Mouse (Mus musculus) C2C12 (cell line): ENCODE results near the gene Gm43518. TPM values are rescaled to one million over a fixed set of nuclear protein-coding genes. Genes with fewer than 3 reads are reported as not detected.

ENCODE experiments used
- H3K27me3 ChIP-seq: one replicate; pipeline ENCODE4 v1.6.1; 2011; ENCODE audit not compliant: control insufficient read depth, insufficient read depth, insufficient read length
- H3K36me3 ChIP-seq: one replicate; pipeline ENCODE4 v1.6.1; 2011; ENCODE audit not compliant: control insufficient read depth, insufficient read depth
- H3K4me3 ChIP-seq: one replicate; pipeline ENCODE4 v1.5.1; 2011; ENCODE audit warnings: mild to moderate bottlenecking, control low read depth; ENCODE audit not compliant: poor library complexity, insufficient read depth, severe bottlenecking
- H3K79me2 ChIP-seq: one replicate; pipeline ENCODE4 v1.6.1; 2011; ENCODE audit not compliant: control insufficient read depth, insufficient read depth
- H3K79me3 ChIP-seq: one replicate; pipeline ENCODE4 v1.6.1; 2011; ENCODE audit warnings: low read depth, control low read depth
- H3ac ChIP-seq: one replicate; pipeline ENCODE3; 2011; ENCODE audit warnings: low read depth; ENCODE audit not compliant: control insufficient read depth, insufficient read length
- CEBPB ChIP-seq: IDR thresholded peaks from one replicate; pipeline ENCODE4 v1.6.1; 2011; ENCODE audit warnings: low read depth, mild to moderate bottlenecking, control low read depth, moderate library complexity
- CTCF ChIP-seq: IDR thresholded peaks from one replicate; pipeline ENCODE4 v1.5.1; 2011; ENCODE audit not compliant: control insufficient read depth, insufficient read depth, insufficient read length
- FOSL1 ChIP-seq: IDR thresholded peaks from one replicate; pipeline ENCODE4 v1.8.0; 2011; ENCODE audit warnings: mild to moderate bottlenecking, low read length; ENCODE audit not compliant: poor library complexity, insufficient read depth, severe bottlenecking
- MAX ChIP-seq: IDR thresholded peaks from one replicate; pipeline ENCODE4 v1.6.1; 2011; ENCODE audit warnings: mild to moderate bottlenecking, control low read depth
- MYOD1 ChIP-seq: IDR thresholded peaks from one replicate; pipeline ENCODE4 v1.6.1; 2011; ENCODE audit warnings: low read depth; ENCODE audit not compliant: control insufficient read depth, insufficient read length
- MYOG ChIP-seq: IDR thresholded peaks from one replicate; pipeline ENCODE4 v1.6.1; 2011; ENCODE audit not compliant: control insufficient read depth, insufficient read length; ENCODE audit errors: extremely low read depth
- USF1 ChIP-seq: IDR thresholded peaks from one replicate; pipeline ENCODE4 v1.6.1; 2011; ENCODE audit warnings: low read depth, mild to moderate bottlenecking, control low read depth, moderate library complexity
- polyA plus RNA-seq: library from polyadenylated mRNA; unstranded; fragments of >200 nt; fragmentation: generic; extraction: Trizol; gene quantifications from one replicate; pipeline ENCODE4 v1.2.1, GENCODE M21; 2012; ENCODE audit warnings: missing spikeins

Gm43518 gene
- polyA plus RNA-seq, 1 experiment: not detected

GRCm38 (mm10) chr5:123968468-123968867 is 41.2 kb downstream of the Gm43518 start:
- H3K79me3 ChIP-seq: no peaks in the 10 kb centered on the region
- no peak overlapping the region for H3ac ChIP-seq
- no peaks in the 10 kb centered on the region for H3K79me2 ChIP-seq
- no peaks in the 10 kb centered on the region for H3K36me3 ChIP-seq
- H3K4me3 ChIP-seq: no peak overlapping the region
- H3K27me3 ChIP-seq: no peaks in the 10 kb centered on the region
- TF ChIP-seq MAX (no peak), USF1 (no peak), CTCF (no peak), CEBPB (no peak), MYOD1 (no peak), FOSL1 (no peak), MYOG (no peak)

- peaks cover 3% of the 10 kb centered on the region for H3K79me2 ChIP-seq
- H3K79me3 ChIP-seq: peaks cover under 1% of the 10 kb centered on the region
- H3K36me3 ChIP-seq: no peaks in the 10 kb centered on the region
- no peak overlapping the region for H3K4me3 ChIP-seq
- H3ac ChIP-seq: no peak overlapping the region
- H3K27me3 ChIP-seq: no peaks in the 10 kb centered on the region
- no peak for TF ChIP-seq FOSL1
These were observed 42.0 kb downstream of the Gm43518 start for GRCm38 (mm10) chr5:123969216-123969615.

- H3K36me3 ChIP-seq: no peaks in the 10 kb centered on the region
These were observed 43.4 kb downstream of the Gm43518 start for GRCm38 (mm10) chr5:123970576-123970975.

DNA sequence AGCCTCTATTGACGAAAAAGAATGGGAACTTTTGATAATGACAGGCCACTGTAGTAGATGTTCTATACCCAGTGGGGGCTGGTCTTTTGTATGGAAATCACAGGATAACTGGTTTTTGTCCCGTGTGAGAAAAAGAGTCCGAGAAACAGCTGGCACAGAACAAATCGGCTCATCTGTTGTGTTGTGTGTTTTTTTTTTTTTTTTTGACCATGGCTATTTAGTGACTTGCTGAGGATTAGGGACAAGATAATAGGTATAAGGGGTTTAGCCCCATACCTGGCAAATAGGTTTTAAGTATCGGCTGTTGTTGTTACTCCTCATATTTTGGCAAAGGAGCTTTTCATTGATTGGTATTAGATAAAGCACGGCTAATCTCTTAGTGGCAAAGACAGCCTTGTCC is 45.2 kb downstream of the Gm43518 start:
- TF ChIP-seq FOSL1: no peak
- TF ChIP-seq MAX: no peak
- no peak for TF ChIP-seq MYOD1
- no peak for TF ChIP-seq CEBPB
- TF ChIP-seq USF1: no peak
- no peak for TF ChIP-seq MYOG
- no peak for TF ChIP-seq CTCF

More at GRCm38 (mm10) chr5:123970576-123970975, 43.4 kb downstream of the Gm43518 start:
- Histone ChIP-seq H3K79me3 (peaks cover 6% of the 10 kb centered on the region), H3K79me2 (peaks cover 14% of the 10 kb centered on the region), H3K27me3 (no peaks in the 10 kb centered on the region), H3K4me3 (no peak overlapping the region), H3ac (no peak overlapping the region)
- TF ChIP-seq MAX (no peak), CEBPB (no peak), USF1 (no peak), MYOD1 (no peak)

GRCm38 (mm10) chr5:123973299-123974178 is 46.3 kb downstream of the Gm43518 start, which contains the start of gene Hip1r:
TSS of gene Hip1r (plus strand) at chr5:123973628.
- Histone ChIP-seq H3K79me2 (peaks cover 38% of the 10 kb centered on the region), H3K4me3 (peak within 1 kb of the TSS; percentile 55), H3K27me3 (no peaks in the 10 kb centered on the region), H3ac (peak within 1 kb of the TSS; percentile 59), H3K36me3 (no peaks in the 10 kb centered on the region), H3K79me3 (peaks cover 12% of the 10 kb centered on the region)
- no peak for TF ChIP-seq MAX
- no peak for TF ChIP-seq CEBPB
- TF ChIP-seq FOSL1: no peak
- no peak for TF ChIP-seq MYOD1
- TF ChIP-seq CTCF: no peak
- TF ChIP-seq MYOG: no peak
- no peak for TF ChIP-seq USF1

More for the DNA sequence above, 45.2 kb downstream of the Gm43518 start:
- peaks cover 28% of the 10 kb centered on the region for H3K79me2 ChIP-seq
- no peaks in the 10 kb centered on the region for H3K36me3 ChIP-seq
- H3K27me3 ChIP-seq: no peaks in the 10 kb centered on the region
- no peak overlapping the region for H3ac ChIP-seq
- H3K79me3 ChIP-seq: peaks cover 9% of the 10 kb centered on the region
- H3K4me3 ChIP-seq: no peak overlapping the region

GRCm38 (mm10) chr5:123974179-123974485 is 46.9 kb downstream of the Gm43518 start:
- Histone ChIP-seq H3K79me2 (peaks cover 43% of the 10 kb centered on the region), H3K79me3 (peaks cover 16% of the 10 kb centered on the region), H3K27me3 (no peaks in the 10 kb centered on the region), H3ac (peak overlapping the region; percentile 59), H3K36me3 (no peaks in the 10 kb centered on the region), H3K4me3 (peak overlapping the region; percentile 55)
- TF ChIP-seq FOSL1 (no peak), MYOG (no peak), MAX (no peak), CTCF (no peak), MYOD1 (no peak), CEBPB (no peak), USF1 (no peak)
